Mouse (Mus musculus) ovary, postnatal 36 days (tissue): ENCODE data around the gene Pole3.

Source experiments
- DNase-seq: peaks from one replicate; pipeline ENCODE4 v3.0.0; 2022; ENCODE audit warnings: low spot score, mixed read lengths

Pole3 gene

DNA sequence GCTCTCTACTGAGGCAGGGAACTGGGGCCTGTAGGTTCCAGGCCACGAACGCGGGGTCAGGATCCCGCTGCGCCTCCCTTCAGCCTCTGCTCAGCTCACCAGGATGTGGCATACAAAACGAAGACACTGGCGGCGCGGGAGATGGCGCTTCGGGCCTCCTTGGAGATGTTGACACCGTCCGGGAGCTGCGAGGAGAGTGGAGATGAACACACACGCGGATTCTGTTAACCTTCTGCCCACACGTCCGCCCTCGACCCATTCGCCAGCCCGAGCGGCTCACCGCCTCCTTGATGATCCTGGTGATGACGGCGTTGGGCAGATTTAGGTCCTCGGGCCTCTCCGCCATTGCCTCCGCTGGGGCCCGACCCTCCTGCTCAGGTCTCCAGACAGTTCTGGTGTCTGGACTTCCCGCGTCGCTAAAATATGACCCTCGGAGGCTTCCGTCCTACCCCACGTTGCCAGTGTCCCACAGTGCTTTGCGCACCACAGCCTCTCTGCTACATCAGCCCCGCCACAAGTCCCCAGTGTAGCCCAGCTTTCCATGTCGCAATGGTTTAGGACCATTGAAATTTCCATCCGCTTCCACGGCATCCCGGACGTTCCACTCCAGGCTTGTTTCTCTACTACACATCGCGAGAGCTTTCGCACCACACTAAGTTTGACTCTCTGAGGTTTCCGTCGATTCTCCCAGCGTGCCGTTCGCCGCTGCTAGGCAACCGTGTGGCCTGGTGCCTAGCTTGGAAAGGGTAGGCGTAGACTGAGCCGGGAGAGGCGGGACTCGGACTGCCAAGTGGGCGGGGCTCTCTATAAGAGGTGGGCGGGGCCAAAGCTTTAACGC lies at the start of gene Pole3, which contains the start of gene 4933430I17Rik:
Gene Pole3, minus strand, starts transcription at position 418 of the 838 bp plus-strand sequence.
Gene 4933430I17Rik, plus strand, starts transcription at position 719 of the 838 bp plus-strand sequence.
- DNase-seq, result peak; percentile 96

DNA sequence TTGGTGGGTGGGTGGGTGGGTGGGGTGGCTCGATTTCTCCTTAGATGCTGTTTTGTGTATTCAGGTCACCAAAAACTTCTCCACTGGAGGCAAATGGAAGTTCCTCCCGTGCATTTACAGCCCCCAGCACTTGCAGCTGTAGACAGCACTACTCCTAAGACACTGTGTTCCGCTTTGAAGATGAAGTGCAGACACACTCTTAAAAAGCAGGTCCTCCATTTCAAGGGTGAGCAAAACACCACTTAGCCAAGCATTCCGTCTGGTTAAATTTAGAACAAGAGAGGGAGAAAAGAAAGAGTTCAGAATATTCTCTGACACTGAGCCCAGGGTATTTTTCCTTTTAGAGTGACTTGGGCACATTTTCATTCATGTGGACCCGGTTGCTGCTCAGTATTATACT lies 45.2 kb upstream of the Pole3 start:
- DNase-seq, result no peak

DNA sequence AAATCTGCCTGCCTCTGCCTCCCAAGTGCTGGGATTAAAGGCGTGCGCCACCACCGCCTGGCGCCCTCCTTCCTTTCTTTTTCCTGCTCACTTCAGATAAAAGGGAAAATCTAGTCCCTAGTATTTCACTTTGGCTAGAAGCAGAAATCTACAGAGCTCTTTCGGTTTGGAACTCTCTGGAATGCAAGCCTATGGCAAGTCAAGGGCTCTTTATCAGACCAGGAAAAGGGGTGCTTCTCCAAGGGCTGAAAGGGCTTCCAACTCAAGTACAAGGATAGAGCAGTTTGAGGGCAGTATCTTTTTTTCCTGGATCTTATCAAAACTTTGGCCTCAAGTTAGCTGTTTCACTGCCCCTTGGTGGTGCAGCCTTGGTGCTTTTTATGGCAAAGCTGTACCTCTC lies 44.7 kb upstream of the Pole3 start:
- DNase-seq, result no peak

DNA sequence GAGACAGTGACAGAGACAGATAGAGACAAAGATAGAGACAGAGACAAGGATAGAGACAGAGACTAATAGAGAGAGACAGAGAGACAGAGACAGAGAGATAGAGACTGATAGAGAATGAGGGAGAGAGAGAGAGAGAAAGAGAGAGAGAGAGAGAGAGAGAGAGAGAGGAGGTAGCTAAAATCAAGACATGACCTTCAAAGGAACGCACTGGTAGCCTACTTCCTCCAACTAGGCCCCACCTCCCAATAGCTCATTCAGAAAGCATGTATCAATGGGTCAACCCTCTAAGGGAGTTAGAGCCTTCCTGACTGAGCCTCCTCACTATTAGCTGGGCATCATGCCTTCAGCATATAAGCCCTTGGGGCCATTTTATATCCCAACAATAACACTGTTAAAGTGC lies 43.5 kb upstream of the Pole3 start:
- no peak for DNase-seq

DNA sequence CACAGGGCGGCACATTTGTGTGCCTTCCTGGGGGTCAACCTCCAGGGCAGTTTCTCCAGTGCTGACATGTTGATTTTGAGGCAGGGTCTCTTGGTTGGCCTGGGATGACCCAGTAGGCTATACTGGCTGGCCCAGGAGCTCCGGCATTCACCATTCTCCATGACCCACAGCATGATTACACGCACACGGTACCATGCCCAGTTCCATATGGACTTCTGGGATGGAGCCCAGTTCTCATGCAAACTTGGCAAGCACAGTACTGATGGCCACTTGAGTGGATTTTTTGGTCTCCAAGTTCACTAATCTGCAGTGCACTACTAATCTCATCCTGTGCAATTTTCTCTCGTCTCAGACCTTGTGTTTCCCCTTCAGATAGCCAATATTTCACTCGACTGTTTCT lies 42.8 kb upstream of the Pole3 start:
- DNase-seq, result no peak

DNA sequence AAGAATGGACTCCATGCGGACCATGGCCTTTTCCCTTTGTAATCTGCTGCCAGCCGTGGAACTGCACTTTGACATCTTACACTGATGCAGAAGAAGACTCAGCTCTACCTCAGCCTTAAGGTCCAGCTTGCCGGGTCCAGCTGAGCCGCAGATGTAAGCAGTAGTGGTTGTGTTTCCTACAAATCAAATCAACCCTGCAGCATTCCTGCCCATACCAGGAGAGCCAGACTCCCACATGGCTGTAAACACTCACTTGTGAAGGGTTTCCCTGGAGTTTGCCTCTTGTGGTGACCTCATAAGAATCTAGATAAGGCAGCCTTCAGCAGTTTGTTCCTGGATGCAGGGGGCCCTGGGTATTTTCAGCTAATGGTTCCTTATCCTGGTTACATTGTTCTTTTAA lies 41.7 kb upstream of the Pole3 start:
- DNase-seq, result no peak

DNA sequence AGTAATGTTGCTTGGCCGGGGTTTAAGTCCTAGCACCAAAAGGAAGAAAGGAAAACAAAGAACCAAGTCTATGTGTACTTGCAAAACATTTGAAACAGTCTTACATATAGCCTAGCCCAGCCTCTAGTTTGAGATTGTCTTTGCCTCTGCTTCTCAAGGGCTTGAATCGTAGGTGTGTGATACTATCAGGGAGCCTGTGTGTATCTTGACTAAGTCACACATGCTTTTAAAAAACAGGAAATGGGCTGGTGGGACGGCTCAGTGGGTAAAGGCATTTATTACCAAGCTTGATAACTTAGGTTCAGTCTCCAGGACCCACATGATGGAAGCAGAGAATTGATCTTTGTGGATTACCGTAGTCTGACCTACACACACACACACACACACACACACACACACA lies 37.1 kb upstream of the Pole3 start:
- no peak for DNase-seq

DNA sequence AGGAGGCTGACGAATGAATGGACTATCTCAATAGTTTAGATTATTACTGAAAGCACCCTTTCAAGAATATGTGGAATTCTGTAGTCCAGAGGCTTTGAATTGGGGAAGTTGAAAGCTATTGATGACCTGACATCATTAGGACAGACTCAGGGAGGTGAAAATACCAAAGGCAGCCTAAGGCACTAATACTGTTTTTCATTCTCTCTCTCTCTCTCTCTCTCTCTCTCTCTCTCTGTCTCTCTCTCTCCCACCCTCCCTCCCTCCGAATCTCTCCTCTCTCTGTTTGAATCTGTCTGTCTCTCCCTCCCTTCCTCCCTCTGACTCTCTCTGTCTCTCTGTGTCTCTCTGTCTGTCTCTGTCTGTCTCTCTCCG lies 36.7 kb upstream of the Pole3 start:
- no peak for DNase-seq

DNA sequence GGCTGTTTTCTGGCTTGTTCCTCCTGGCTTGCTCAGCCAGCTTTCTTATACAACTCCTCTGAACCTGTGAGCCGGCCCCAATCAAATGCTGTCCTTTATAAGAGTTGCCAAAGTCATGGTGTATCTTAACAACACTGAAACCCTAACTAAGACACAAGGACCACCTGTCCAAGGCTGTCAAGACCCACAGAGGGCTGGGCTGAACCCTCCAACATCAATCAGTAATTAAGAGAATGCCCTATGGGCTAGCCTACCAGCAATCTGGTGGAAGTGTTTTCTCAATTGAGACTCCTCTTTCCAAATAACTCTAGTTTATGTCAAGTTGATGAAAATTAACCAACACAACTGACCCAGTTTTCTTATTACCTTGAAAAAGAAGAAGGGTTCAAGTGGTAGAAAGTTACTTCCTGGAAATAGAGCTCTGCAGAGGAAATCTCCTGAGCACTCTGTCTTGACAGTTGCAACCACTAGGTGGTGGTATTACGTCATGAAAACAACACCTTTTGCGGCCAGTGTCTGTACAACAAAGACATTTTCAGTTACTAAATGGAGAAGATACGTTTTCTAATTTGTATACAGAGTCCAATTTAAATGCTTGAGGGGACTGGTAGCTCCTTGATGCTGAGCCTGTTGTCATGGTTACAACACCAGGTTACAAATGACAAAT lies 36.2 kb upstream of the Pole3 start:
- DNase-seq, result peak; percentile 38

DNA sequence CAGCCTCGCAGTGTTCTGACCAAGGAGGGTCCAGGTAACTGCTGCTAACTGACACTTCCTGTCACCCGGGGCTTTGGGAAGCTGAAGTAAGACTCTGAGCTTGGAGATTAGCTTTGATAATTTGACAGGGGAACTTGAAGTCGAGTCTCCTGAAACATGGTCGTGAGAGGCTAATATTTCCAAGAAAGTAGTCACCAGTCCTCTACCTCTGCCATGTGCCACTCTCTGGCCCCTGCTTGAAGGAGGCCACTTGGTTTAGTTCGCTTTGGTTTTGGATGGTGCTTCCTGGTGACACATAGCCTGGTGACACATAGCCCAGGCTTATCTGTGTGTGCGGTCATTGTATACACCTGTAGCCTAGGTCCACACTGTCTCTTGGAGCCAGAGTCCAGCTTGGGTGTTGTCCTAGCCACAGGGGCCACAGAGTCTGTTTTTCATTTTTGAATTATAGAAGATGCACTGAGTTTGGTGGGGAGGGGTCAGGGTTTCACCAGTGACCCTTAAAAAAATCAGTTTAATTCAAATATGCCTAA lies 35.0 kb upstream of the Pole3 start, which contains the start of gene Rgs3:
Gene Rgs3, plus strand, starts transcription at position 51 of the 533 bp plus-strand sequence.
- no peak for DNase-seq

DNA sequence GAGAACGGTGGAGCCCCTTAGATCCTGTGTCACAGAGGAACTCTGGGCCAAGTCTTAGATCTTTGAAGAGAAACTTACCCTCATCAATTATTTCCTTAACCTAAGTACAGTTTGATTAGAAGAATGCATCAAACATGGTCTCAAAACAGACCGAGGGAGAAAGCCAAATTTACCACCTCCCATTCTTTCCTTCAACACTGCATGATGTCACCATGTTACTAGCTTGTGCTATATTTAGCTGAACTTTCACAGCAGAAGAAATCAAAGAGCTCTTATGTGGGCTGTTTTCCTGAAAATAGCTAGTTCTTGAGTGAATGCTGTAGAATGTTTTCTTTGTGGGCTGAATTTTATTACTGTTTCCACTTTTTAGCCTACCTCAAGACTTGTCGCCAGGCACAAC lies 32.6 kb upstream of the Pole3 start:
- no peak for DNase-seq

DNA sequence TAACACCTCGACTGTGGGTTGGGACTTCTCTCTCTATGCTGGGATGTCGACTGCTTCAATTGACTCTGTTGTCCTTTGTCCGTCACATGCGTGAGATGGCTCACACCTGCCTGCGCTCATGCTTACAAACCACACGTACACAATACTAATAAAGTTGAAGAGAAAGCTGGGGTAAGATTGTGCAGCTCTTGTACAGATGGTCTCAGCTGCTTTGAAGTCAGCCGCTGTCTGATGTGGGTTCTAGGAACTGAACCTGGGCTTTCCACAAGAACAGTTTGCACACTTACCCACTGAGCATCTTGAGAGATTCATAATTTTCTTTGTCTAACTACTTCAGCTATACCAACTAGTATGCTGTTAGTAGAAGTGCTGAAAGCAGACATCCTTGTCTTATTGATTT lies 27.1 kb upstream of the Pole3 start:
- DNase-seq, result no peak

DNA sequence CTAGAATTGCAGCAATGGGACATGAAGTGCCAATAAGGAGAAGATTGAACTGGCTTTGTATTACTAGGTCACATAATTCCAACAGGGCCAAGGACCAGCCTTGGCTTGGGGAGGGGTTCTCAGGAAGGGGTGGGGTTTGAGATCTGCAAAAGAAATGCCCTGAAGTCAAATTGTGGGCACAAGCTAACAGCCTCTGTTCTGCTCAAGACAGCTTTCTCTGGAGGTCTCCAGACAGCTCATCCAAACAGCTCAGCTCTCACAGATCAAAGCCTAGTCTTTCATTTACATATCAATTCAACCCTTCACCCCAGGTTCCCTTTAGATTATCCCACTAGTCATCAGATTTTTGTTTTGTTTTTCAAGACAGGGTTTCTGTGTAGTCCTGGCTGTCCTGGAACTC lies 19.9 kb upstream of the Pole3 start:
- no peak for DNase-seq

DNA sequence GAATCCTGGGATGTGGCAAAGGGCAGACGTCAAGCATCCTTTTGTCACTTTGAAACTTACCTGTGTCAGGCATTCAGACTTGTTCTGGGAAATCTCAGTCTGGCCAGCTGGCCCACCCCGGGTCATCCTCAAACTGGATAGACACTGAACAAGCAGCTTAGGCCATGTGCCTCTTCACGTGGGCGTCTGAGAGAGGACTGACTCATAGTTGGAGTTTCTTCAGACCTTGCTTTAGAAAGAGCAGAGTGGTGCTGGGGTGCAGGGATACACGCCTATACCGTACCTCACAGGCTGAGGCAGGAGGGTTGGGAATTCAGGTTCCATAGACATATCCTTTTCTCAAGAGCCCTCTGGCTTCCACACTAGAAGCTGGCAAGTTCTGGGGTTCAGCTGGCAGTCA lies 18.9 kb upstream of the Pole3 start:
- no peak for DNase-seq

DNA sequence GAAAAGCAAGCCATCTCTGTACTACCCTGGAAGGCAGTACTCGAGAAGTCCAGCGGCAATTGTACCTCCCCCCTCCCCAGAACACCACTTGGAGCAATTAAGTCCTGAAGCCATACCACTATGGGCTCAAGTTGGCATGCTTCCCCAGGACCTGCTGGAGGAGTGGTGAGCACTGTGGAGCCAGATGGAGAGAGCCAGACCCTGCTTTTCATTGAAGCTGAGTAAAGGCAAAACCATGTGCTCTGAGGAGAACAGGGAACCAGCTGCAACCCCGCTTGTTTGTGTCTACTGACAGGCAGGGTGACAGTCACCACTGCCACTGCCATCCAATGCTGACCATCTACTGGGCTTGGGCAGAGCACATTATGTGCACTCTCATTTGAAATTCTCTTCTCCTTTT lies 16.9 kb upstream of the Pole3 start:
- no peak for DNase-seq

DNA sequence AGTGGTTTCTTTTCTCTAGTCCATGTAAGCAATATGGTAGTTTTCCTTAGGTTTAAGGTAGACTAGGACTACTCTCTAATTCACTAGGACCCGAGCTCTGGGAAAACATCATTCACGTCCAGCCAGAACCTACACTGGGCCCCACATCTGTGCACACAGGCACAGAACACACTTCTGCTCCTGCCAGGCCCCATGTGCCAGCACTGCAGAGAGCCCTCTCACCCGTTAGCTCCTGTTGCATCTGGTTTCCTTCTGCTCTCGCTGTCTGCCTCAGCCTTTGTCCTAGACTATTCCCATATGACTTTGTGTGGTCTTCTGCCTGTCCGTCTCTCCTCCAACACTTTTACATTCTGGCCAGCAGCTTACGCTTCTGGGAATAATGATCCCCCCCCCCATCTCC lies 8.9 kb upstream of the Pole3 start:
- DNase-seq, result no peak

DNA sequence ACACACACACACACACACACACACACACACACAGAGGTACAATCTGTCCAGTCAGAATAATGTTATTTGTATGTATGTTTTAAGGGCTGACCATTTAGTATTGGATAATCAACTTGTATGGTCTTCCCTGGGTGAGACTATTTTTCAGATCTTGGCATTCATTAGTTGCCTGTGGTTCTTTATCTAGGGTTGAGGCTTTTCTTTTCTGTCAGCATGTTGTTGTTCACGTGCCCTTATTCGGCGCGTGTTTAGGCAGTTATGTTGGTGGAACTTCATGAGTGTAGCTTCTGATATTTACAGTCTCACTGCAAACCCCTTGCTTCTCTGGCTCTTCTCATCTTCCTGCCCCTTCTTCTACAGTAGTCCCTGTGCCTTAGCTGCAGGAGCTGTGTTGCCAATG lies 2.8 kb upstream of the Pole3 start:
- DNase-seq, result no peak

DNA sequence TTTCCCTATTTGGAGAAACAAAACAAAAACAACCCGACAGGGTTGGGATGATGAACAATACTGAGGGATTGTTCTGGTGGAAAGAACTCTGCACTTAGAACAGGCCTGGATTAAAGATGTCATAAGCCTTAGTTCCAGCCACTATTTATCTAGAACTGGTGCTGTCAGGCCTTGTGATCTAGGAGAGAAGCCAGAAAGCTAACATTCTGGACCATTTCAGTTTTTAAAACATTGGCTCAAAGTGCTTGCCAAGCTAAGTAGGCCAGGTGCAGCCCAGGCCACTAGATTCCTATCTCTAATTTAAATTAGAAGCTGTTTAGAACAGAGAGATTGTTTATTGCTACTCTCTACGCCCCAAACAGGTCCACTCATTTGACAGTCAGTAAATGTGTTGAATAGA lies 1.4 kb upstream of the Pole3 start:
- no peak for DNase-seq

DNA sequence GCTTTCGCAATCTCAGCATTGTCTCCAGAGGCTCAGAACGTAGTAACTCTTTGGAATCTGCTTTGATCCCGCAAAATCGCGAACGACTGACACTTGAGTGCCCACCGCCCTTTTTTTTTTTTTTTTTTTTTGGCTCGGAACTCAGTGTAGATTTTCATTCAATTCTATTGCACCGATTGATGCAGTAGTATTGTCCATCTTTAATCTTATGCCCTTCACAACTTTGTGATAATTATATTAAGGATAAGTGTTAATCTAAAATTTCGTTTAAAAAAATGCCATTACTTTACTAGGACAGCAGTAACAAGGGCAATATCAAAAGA lies 582 bp upstream of the Pole3 start:
- DNase-seq, result no peak

DNA sequence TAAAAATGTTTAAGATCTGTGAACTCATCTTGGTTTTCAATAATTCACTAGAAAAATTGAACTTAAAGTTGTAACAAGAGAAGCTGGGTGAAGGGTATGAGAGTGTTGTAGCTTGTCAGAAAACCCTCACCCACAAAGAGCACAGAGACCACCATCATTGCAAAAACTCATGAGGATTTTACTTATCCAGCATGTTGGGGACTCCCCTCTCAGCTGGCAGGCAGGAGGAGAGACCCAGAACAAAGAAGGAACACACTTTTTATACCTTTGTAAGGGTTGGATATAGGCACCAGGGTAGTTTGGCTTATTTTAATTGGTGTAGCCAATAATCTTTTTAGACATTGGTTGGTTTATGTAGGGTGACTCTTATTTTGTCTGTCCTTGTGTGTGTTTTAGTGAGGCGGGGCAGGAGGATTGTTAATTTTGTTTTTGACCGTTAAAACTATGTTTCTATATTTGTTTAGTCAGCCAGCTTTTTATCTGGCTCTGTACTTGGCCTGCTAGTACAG lies 3.9 kb downstream of the Pole3 start:
- DNase-seq, result no peak

DNA sequence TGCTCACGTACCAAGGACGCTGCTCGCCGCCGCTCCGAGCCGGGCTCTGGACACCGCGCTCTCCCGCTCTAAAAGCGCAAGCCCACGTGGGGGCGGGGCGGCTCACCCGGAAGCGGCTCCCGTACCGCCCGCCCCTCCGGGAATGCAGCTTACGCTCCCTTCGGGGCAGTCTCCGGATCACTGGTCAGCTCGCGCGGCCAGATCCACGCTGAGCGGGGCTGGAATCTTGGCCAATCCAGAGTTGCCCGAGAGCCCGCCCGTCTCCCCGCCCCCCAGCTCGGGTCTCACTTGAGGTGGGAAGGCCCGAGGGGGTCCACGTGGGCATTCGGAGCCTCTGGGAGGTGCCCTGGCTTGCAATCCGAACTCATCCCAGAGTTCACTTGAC lies 5.0 kb downstream of the Pole3 start, which contains the start of gene Alad:
Gene Alad, minus strand, starts transcription at position 70 of the 385 bp plus-strand sequence.
- peak; percentile 92 for DNase-seq

DNA sequence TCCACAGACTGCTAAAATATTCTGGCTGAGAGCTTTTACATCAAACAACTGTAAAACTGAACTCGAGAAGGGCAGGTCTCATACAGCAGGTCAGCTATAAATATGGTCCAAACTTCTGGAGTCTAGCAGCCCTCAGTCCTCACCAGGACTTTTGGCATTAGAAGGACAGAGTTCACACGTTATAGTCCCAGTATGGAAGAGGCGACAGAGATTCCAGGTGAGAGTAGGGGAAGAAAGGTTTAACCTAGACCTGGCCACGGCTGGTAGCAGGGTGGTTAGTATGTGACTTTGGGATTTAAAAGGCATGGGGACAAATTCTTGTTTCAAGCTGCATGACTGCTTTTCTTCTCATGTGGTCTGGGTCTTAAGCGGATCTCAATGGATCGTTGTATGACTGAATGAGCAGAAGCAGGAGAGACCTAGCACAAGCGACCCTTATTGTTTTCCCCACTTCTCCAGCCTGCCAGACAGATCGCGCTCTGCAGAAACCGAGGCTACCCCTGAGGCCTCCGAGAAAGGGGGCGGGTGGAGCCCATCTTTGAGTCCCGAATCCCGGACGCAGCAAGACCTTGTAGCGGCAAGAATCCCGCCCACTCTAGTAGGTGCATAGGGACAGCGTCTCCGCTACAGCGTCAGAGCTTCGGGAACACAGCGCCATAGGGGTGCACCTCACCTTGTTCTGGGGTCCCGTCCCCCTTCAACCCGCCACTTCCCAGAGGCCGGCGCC lies 5.6 kb downstream of the Pole3 start:
- DNase-seq, result no peak
